Mouse (Mus musculus): ENCODE data around the gene Tm9sf4. TPM values are rescaled to one million over a fixed set of nuclear protein-coding genes. Genes with fewer than 3 reads are reported as not detected.

Gene Tm9sf4
- polyA plus RNA-seq, 1 experiment from 2014 or later: 29.3 TPM

DNA sequence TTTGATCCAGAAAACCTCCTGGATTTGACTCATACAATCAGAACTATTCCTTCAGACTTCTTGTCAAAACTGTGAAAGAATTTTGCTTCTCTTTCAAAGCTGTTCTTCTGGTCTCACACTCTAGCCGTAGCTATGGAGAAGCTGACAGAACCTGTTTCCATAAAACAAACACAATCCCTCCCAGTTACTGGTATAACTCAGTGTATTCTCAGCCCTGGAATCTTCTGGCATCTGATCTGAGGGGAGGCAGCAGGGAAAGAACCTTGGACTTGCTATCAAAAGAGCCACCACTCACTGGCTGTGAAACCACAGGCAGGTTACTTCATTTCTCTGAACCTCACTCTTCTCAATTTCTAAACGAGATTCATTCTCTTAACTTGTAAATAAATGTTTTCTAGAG lies 77.3 kb downstream of the Tm9sf4 start:
- Histone ChIP-seq H3K27me3 (no peaks in the 10 kb centered on the region), H3K9ac (peak overlapping the region; percentile 99), H3K36me3 (peaks cover 58% of the 10 kb centered on the region), H3K4me2 (peak overlapping the region; percentile 86), H3K27ac (peak overlapping the region; percentile 99), H3K9me3 (replicated peaks) (no peaks in the 10 kb centered on the region), H3K4me3 (replicated peaks) (peak overlapping the region; percentile 97), H3K4me1 (replicated peaks) (peaks cover 63% of the 10 kb centered on the region)
- no peak for DNase-seq
- 48% methylated on average over 2 of the region's 2 CpGs for WGBS (ENCODE audit: insufficient replicate concordance)
- no peak for ATAC-seq (ENCODE audit: low read depth)

DNA sequence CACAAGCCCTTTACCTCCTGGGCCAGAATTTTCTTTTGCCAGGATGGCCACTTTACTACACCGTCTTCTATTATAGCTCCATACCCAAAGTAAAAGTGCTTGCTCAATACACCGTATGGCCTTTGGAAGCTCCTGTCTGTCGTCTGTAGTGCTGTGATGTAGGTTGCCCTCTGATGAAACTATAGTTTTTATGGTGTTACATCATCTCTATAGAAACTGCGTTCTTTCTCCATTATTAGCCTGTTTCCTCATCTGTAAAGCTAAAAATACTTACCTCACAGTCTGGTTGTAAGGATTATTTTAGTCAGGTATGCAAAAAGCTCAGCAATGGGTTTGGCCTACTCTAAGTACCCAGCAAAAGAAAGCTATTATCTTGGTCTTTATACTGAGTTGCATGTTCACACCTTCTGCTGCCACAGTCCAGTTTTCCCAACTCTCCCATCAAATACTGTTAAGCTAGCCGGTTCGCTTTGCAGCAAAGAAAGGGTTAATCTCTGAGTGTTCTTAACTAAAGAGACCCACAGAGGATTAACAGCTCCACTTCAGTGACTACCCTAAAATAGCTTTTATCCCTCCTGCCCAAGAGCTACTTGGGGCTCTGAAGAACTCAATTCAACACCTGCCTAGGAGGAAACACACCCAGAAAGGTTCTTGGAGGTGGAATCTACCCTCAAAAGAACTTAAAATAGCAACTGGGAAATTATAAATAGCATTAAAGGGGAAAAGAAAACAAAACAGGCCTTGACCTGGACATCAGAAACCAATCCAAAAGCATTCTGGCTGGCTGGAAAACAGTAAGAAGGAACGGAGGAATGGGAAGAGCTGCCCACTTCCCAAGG lies 78.1 kb downstream of the Tm9sf4 start:
- Histone ChIP-seq H3K36me3 (peaks cover 54% of the 10 kb centered on the region), H3K9ac (peak overlapping the region; percentile 99), H3K4me2 (peak overlapping the region; percentile 86), H3K27ac (peak overlapping the region; percentile 99), H3K4me3 (replicated peaks) (peak overlapping the region; percentile 97), H3K27me3 (no peaks in the 10 kb centered on the region), H3K4me1 (replicated peaks) (peaks cover 67% of the 10 kb centered on the region), H3K9me3 (replicated peaks) (no peaks in the 10 kb centered on the region)
- ATAC-seq (ENCODE audit: low read depth) (no peak), DNase-seq (no peak)
- WGBS (ENCODE audit: insufficient replicate concordance): 44% methylated on average over 7 of the region's 7 CpGs

DNA sequence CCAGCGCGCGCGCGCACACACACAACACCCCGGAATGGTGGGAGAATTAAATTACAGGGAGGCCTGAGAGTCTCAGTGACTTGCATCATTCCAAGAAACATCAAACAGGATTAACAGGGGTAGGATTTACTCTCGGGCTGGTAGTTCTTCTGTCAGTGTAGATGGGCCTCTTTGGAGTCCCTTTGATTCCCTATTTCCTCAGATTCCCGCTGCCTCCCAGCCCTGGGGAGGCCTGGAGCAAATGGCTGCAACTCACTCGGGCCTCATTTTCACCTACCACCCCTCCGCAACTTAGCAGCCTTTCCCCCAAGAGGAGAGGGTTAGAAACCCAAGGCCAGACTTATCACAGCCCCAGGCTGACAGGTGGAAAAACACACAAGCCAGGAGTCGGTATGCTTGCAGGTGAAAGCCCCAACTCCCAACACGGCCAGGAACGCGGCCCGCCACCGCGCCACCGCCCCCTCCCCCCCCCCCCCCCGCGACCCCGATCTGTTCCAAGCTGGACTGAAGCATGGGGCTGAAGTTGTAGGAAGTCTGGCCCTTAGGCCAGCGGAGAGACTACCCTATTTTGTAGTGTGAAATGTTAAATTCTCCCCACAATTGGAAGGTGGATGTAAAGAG lies 78.9 kb downstream of the Tm9sf4 start:
- 8% methylated on average over 22 of the region's 22 CpGs for WGBS (ENCODE audit: insufficient replicate concordance)
- DNase-seq (no peak), ATAC-seq (ENCODE audit: low read depth) (no peak)
- peaks cover 67% of the 10 kb centered on the region for H3K4me1 ChIP-seq (replicated peaks)
- H3K4me3 ChIP-seq (replicated peaks): peak overlapping the region; percentile 97
- peak overlapping the region; percentile 99 for H3K27ac ChIP-seq
- peak overlapping the region; percentile 99 for H3K9ac ChIP-seq
- peak overlapping the region; percentile 86 for H3K4me2 ChIP-seq
- H3K27me3 ChIP-seq: no peaks in the 10 kb centered on the region
- H3K36me3 ChIP-seq: peaks cover 52% of the 10 kb centered on the region
- H3K9me3 ChIP-seq (replicated peaks): no peaks in the 10 kb centered on the region

DNA sequence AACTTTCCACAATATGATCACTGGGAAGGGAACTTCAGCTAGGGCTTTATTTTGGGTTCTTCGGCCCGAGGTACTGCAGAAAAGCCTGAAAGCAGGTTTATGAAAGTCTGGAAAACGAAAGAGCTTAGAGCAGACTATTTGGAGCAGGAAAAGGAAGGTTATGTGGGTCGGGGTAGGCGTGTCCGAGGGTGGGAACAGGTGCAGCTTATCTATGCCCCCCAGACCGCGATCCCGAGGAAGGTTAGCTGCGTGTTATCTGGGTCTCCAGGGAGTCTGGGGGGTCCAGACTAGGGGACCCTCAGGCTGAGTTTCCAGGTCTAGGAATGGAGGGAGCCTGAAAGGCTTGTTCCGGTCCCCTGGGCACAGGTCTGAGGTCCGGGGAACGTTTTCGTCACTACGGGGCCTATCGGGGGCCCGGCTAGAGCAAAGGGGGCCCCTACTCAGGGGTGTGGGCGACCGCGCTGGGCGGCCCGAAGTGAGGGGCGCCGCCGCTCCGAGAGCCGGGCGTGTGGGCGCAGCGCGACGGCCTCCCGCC lies 79.7 kb downstream of the Tm9sf4 start:
- ATAC-seq (ENCODE audit: low read depth) (peak; percentile 77), DNase-seq (peak; percentile 85)
- peak overlapping the region; percentile 99 for H3K27ac ChIP-seq
- H3K9me3 ChIP-seq (replicated peaks): no peaks in the 10 kb centered on the region
- 0% methylated on average over 32 of the region's 33 CpGs for WGBS (ENCODE audit: insufficient replicate concordance)
- H3K4me1 ChIP-seq (replicated peaks): peaks cover 65% of the 10 kb centered on the region
- peak overlapping the region; percentile 97 for H3K4me3 ChIP-seq (replicated peaks)
- peak overlapping the region; percentile 99 for H3K9ac ChIP-seq
- H3K36me3 ChIP-seq: peaks cover 52% of the 10 kb centered on the region
- peak overlapping the region; percentile 86 for H3K4me2 ChIP-seq
- H3K27me3 ChIP-seq: no peaks in the 10 kb centered on the region

DNA sequence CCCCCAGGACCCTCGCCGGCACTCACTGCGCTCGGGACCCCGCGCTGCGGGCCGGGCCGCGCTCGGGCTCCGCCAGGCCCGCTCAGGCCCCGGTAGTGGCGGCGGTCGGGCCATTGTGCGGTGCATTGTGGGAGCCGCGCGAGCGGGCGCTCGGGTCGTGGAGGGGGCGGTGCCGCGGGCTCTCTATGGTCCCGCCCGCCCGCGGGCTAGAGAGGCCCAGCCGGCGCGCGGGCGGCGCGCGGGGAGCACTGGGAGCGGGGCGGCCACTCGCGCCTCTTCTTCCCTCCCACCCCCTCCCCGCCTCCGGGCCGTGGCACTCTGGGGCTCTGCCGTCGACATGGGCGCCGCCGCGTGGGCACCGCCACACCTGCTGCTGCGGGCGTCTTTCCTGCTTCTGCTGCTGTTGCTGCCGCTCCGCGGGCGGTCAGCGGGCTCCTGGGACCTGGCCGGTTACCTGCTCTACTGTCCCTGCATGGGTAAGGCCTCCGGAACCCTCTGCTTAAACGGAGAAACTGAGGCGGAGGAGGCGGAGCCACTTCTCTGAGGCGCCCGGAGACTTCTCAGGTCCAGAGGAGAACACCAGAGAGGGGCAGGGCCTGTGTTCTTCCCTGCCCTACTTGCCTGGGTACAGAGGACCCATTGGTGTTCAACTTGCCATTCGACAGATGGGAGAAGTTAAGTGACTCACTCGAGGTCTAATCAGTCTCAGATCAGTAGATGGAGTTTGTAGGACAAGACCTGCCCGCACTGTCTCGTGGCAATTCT lies 80.3 kb downstream of the Tm9sf4 start, which contains the start of the genes Plagl2 and Pofut1:
Plagl2 (minus strand) TSS at position 177 of the 765 bp plus-strand sequence.
Pofut1 (plus strand) TSS at position 284 of the 765 bp plus-strand sequence.
- H3K36me3 ChIP-seq: peaks cover 52% of the 10 kb centered on the region
- peak; percentile 89 for DNase-seq
- peak within 1 kb of the TSS; percentile 99 for H3K27ac ChIP-seq
- peak within 1 kb of the TSS; percentile 99 for H3K9ac ChIP-seq
- no peaks in the 10 kb centered on the region for H3K9me3 ChIP-seq (replicated peaks)
- WGBS (ENCODE audit: insufficient replicate concordance): 0% methylated on average over 55 of the region's 72 CpGs
- H3K4me1 ChIP-seq (replicated peaks): peaks cover 58% of the 10 kb centered on the region
- peak within 1 kb of the TSS; percentile 97 for H3K4me3 ChIP-seq (replicated peaks)
- H3K4me2 ChIP-seq: peak within 1 kb of the TSS; percentile 86
- H3K27me3 ChIP-seq: no peaks in the 10 kb centered on the region
- ATAC-seq (ENCODE audit: low read depth): peak; percentile 92

DNA sequence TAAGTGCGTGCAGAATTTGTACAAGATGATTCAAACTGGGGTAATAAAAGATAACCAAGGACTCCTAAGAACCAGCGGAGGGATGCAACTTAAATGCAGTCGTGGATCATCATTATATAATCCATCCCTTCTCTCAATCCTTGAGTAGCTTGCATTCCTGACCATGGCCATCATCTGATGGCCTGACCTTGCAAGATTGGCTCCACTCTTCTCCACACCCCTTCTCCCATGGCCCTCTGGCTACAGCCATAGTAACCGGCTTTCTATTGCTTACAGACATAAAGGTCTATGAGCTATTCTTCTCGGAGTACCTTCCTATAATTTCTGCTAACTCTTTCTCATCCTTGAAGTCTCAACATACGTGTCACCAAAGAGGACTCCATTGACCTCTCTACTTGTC lies 81.1 kb downstream of the Tm9sf4 start:
- peak overlapping the region; percentile 86 for H3K4me2 ChIP-seq
- DNase-seq (no peak), ATAC-seq (ENCODE audit: low read depth) (no peak)
- H3K36me3 ChIP-seq: peaks cover 50% of the 10 kb centered on the region
- H3K4me3 ChIP-seq (replicated peaks): peak overlapping the region; percentile 97
- peak overlapping the region; percentile 99 for H3K9ac ChIP-seq
- 57% methylated on average over 6 of the region's 6 CpGs for WGBS (ENCODE audit: insufficient replicate concordance)
- peaks cover 52% of the 10 kb centered on the region for H3K4me1 ChIP-seq (replicated peaks)
- H3K27ac ChIP-seq: peak overlapping the region; percentile 99
- no peaks in the 10 kb centered on the region for H3K9me3 ChIP-seq (replicated peaks)
- H3K27me3 ChIP-seq: no peaks in the 10 kb centered on the region

DNA sequence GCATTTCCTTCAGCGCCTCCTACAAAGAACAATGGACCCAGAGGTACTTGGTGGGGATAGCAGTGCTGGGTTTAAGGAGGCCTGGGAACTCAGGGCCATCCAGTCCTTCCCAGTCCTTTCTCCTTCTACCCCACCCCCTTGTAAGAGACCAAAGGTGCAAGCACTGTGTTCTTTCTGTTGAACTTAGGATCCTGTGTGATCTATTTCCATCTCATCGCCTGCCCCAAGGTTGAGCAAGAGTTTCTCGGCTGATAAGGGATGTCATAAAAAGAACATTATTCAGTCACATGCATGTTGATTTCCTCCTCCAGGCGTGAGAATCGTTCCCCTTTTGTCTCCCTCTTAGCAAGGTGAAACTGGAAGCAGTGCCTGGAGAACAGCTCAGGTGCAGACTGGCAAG lies 88.6 kb downstream of the Tm9sf4 start:
- H3K9ac ChIP-seq: no peak overlapping the region
- WGBS (ENCODE audit: insufficient replicate concordance): 78% methylated on average over 5 of the region's 5 CpGs
- DNase-seq: no peak
- H3K4me3 ChIP-seq (replicated peaks): no peak overlapping the region
- peaks cover 6% of the 10 kb centered on the region; the same call in 1 of the 2 replicates for H3K4me1 ChIP-seq (replicated peaks)
- H3K9me3 ChIP-seq (replicated peaks): no peaks in the 10 kb centered on the region
- no peak overlapping the region for H3K27ac ChIP-seq
- no peaks in the 10 kb centered on the region for H3K27me3 ChIP-seq
- H3K4me2 ChIP-seq: no peak overlapping the region
- ATAC-seq (ENCODE audit: low read depth): no peak
- H3K36me3 ChIP-seq: peaks cover 77% of the 10 kb centered on the region

DNA sequence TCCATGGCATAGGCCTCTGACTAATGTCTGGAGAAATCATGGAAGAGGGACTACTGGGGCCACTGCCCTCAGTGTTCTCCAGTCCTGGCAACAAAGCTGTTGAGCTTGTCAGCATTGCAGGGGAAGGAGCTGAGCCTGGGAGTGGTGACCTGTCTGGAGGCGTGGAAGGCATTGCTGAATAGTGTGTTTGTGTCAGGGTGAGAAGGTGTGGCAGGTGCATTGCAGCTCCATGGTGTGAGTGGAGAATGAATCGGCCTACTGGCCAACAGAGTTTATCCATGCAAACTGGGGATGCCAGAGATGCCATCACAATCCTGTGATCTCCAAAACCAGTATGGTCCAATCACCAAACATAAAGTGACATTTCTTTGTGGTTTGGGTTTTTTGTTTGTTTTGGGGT lies 95.5 kb downstream of the Tm9sf4 start:
- Histone ChIP-seq H3K4me2 (no peak overlapping the region), H3K27me3 (no peaks in the 10 kb centered on the region), H3K9ac (no peak overlapping the region), H3K36me3 (peaks cover 40% of the 10 kb centered on the region), H3K9me3 (replicated peaks) (no peaks in the 10 kb centered on the region), H3K4me1 (replicated peaks) (peaks cover 41% of the 10 kb centered on the region), H3K4me3 (replicated peaks) (no peak overlapping the region), H3K27ac (no peak overlapping the region)
- no peak for DNase-seq
- no peak for ATAC-seq (ENCODE audit: low read depth)
- 94% methylated on average over 2 of the region's 2 CpGs for WGBS (ENCODE audit: insufficient replicate concordance)

DNA sequence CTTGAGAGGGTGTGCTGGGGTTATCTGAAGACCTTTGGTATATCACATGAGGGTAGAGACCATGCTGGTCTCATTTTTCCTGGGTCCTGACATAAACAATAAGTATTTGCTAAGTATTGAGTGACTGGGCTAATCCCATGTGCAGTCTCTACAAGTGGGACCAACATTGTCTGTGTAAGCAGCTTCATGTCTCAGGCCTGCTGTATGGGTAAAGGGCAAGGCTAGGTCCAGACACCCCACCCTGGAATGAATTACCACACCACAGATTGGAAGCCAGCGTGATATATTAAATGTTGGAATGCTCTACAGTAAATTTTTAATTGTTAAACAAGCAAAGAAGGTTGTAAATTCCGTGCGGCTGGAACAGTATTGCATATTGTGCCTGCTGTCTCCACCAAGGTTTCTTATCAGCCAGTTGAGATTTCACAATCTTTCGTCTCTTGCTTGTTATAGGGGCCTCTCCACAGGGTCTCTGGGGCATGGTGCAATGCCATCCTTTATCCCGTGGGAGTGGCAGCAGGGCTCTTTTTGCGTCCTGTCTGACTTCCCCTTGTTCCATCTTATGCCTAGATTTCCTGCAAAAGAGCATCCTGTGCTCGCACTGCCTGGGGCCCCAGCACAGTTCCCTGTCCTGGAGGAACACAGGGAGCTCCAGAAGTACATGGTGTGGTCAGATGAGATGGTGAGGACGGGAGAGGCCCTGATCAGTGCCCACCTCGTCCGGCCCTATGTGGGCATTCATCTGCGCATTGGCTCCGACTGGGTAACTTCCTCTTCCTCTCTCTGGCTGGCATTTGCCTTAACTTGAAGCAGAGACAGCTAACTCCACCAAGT lies 98.1 kb downstream of the Tm9sf4 start:
- 39% methylated on average over 12 of the region's 12 CpGs for WGBS (ENCODE audit: insufficient replicate concordance)
- peak overlapping the region; percentile 51 for H3K4me2 ChIP-seq
- H3K4me1 ChIP-seq (replicated peaks): peaks cover 50% of the 10 kb centered on the region
- no peak for DNase-seq
- 0 out of 2 replicates have a peak overlapping the region, but pooled peaks have one; percentile 1 for H3K4me3 ChIP-seq (replicated peaks)
- no peak for ATAC-seq (ENCODE audit: low read depth)
- H3K27me3 ChIP-seq: no peaks in the 10 kb centered on the region
- no peaks in the 10 kb centered on the region for H3K9me3 ChIP-seq (replicated peaks)
- peak overlapping the region; percentile 50 for H3K9ac ChIP-seq
- peak overlapping the region; percentile 87 for H3K27ac ChIP-seq
- peaks cover 44% of the 10 kb centered on the region for H3K36me3 ChIP-seq

Measured in liver, embryonic 13.5 days (tissue).